Mouse (Mus musculus) CH12.LX (cell line): ENCODE results near the gene Lnx1. TPM values are rescaled to one million over a fixed set of nuclear protein-coding genes. Genes with fewer than 3 reads are reported as not detected.

Experiments used
- DNase-seq: peaks from one replicate; pipeline ENCODE4 v3.0.0-alpha.2; 2013; ENCODE audit errors: extremely low read depth
- H3K27ac ChIP-seq: 2 replicates; pipeline ENCODE4 v1.5.1; 2012; ENCODE audit warnings: low read depth, mild to moderate bottlenecking, control low read depth, moderate library complexity; ENCODE audit not compliant: insufficient read depth
- H3K27me3 ChIP-seq: replicated peaks from 2 replicates; pipeline ENCODE3; 2012; ENCODE audit warnings: inconsistent platforms
- H3K36me3 ChIP-seq, 2 experiments: replicated peaks in 1 of 2; 2 replicates each; pipeline versions ENCODE3 to v1.6.1; 2012; ENCODE audit warnings: inconsistent platforms in 1 of 2, low read length in 1 of 2, mild to moderate bottlenecking in 1 of 2, mixed read lengths in 1 of 2, moderate library complexity in 1 of 2; ENCODE audit not compliant: control insufficient read depth in 1 of 2, insufficient read depth in 1 of 2
- H3K4me1 ChIP-seq, 2 experiments: 2 replicates each; pipeline ENCODE4 v1.6.1; 2012; ENCODE audit warnings: inconsistent platforms in 1 of 2, moderate library complexity in 1 of 2; ENCODE audit not compliant: insufficient read depth in 2 of 2, control insufficient read depth in 1 of 2
- H3K4me2 ChIP-seq: 2 replicates; pipeline ENCODE4 v1.6.1; 2012; ENCODE audit warnings: low read depth, mild to moderate bottlenecking, control low read depth; ENCODE audit not compliant: poor library complexity, insufficient read depth, severe bottlenecking
- H3K4me3 ChIP-seq, 3 experiments: fragments of 150-350 bp in 1 of 3; sonication (generic) in 1 of 3; replicated peaks in 1 of 3; 2 replicates each; pipeline versions ENCODE3 to v1.5.1; 2011 to 2012; ENCODE audit warnings: low read depth in 2 of 3, low read length in 2 of 3, mild to moderate bottlenecking in 2 of 3, moderate library complexity in 2 of 3, control low read depth in 1 of 3, improper control_type of control experiment in 1 of 3, inconsistent platforms in 1 of 3, mixed read lengths in 1 of 3; ENCODE audit not compliant: poor library complexity in 1 of 3
- H3K79me2 ChIP-seq: replicated peaks from 2 replicates; pipeline ENCODE4 v1.6.1; 2012; ENCODE audit warnings: mild to moderate bottlenecking, moderate library complexity; ENCODE audit not compliant: control insufficient read depth, poor library complexity, insufficient read depth, severe bottlenecking; ENCODE audit errors: extremely low read depth
- H3K9ac ChIP-seq: 2 replicates; pipeline ENCODE4 v1.6.1; 2012; ENCODE audit warnings: low read depth, mild to moderate bottlenecking, control low read depth, moderate library complexity; ENCODE audit not compliant: insufficient read depth
- H3K9me3 ChIP-seq: replicated peaks from 2 replicates; pipeline ENCODE3; 2012; ENCODE audit warnings: low read length, inconsistent platforms, mixed read lengths
- CHD1 ChIP-seq: IDR thresholded peaks from 2 replicates; pipeline ENCODE4 v1.6.1; 2012; ENCODE audit warnings: low read depth, low read length, improper control_type of control experiment, inconsistent platforms
- CTCF ChIP-seq, 2 experiments: IDR thresholded peaks in 1 of 2; conservative IDR thresholded peaks in 1 of 2; 2 replicates each; pipeline ENCODE4 v1.5.1; 2011 to 2012; ENCODE audit warnings: low read depth in 2 of 2, low read length in 2 of 2, improper control_type of control experiment in 1 of 2, inconsistent platforms in 1 of 2, mild to moderate bottlenecking in 1 of 2, moderate library complexity in 1 of 2
- E2F4 ChIP-seq: IDR thresholded peaks from 2 replicates; pipeline ENCODE4 v1.6.1; 2011; ENCODE audit warnings: low read depth, low read length, improper control_type of control experiment; ENCODE audit not compliant: insufficient replicate concordance
- ELF1 ChIP-seq: IDR thresholded peaks from 2 replicates; pipeline ENCODE4 v1.6.1; 2014; ENCODE audit warnings: low read depth, mild to moderate bottlenecking, inconsistent platforms, low read length, improper control_type of control experiment
- EP300 ChIP-seq: IDR thresholded peaks from 2 replicates; pipeline ENCODE4 v1.6.1; 2011; ENCODE audit warnings: low read length, improper control_type of control experiment
- ETS1 ChIP-seq: conservative IDR thresholded peaks from 2 replicates; pipeline ENCODE4 v1.6.1; 2012; ENCODE audit warnings: low read depth, mild to moderate bottlenecking, inconsistent platforms, low read length, improper control_type of control experiment, moderate library complexity
- GABPA ChIP-seq: IDR thresholded peaks from 2 replicates; pipeline ENCODE4 v1.6.1; 2012; ENCODE audit warnings: low read depth, low read length, improper control_type of control experiment, inconsistent platforms; ENCODE audit not compliant: insufficient replicate concordance
- HCFC1 ChIP-seq: IDR thresholded peaks from 2 replicates; pipeline ENCODE4 v1.6.1; 2012; ENCODE audit warnings: low read depth, mild to moderate bottlenecking, inconsistent platforms, low read length, improper control_type of control experiment
- IRF4 ChIP-seq: IDR thresholded peaks from 2 replicates; pipeline ENCODE4 v1.6.1; 2014; ENCODE audit warnings: low read depth, mild to moderate bottlenecking, inconsistent platforms, low read length, improper control_type of control experiment
- JUN ChIP-seq: IDR thresholded peaks from 2 replicates; pipeline ENCODE4 v1.6.1; 2011; ENCODE audit warnings: low read depth, mild to moderate bottlenecking, low read length, improper control_type of control experiment, moderate library complexity; ENCODE audit not compliant: insufficient read depth
- MEF2A ChIP-seq: IDR thresholded peaks from 2 replicates; pipeline ENCODE4 v1.6.1; 2014; ENCODE audit warnings: low read depth, mild to moderate bottlenecking, inconsistent platforms, low read length, improper control_type of control experiment, borderline replicate concordance
- MXI1 ChIP-seq: IDR thresholded peaks from 2 replicates; pipeline ENCODE4 v1.6.1; 2011; ENCODE audit warnings: mild to moderate bottlenecking, low read depth, low read length, improper control_type of control experiment
- NRF1 ChIP-seq: IDR thresholded peaks from 2 replicates; pipeline ENCODE4 v1.6.1; 2014; ENCODE audit warnings: low read depth, mild to moderate bottlenecking, inconsistent platforms, low read length, improper control_type of control experiment, moderate library complexity
- PAX5 ChIP-seq: IDR thresholded peaks from 2 replicates; pipeline ENCODE4 v1.6.1; 2012; ENCODE audit warnings: low read length, inconsistent platforms, mixed read lengths
- POLR2AphosphoS2 ChIP-seq: IDR thresholded peaks from 2 replicates; pipeline ENCODE4 v1.6.1; 2011; ENCODE audit warnings: low read depth, low read length, improper control_type of control experiment
- RCOR1 ChIP-seq: conservative IDR thresholded peaks from 2 replicates; pipeline ENCODE4 v1.6.1; 2012; ENCODE audit warnings: low read depth, mild to moderate bottlenecking, inconsistent platforms, low read length, improper control_type of control experiment
- SIN3A ChIP-seq: IDR thresholded peaks from 2 replicates; pipeline ENCODE4 v1.6.1; 2012; ENCODE audit warnings: low read length, improper control_type of control experiment, inconsistent platforms
- TBP ChIP-seq: conservative IDR thresholded peaks from 2 replicates; pipeline ENCODE4 v1.6.1; 2011; ENCODE audit warnings: low read depth, low read length, improper control_type of control experiment
- TCF12 ChIP-seq: IDR thresholded peaks from 2 replicates; pipeline ENCODE4 v1.6.1; 2014; ENCODE audit warnings: low read depth, mild to moderate bottlenecking, inconsistent platforms, low read length, improper control_type of control experiment
- UBTF ChIP-seq: IDR thresholded peaks from 2 replicates; pipeline ENCODE4 v1.6.1; 2012; ENCODE audit warnings: low read depth, mild to moderate bottlenecking, inconsistent platforms, low read length, improper control_type of control experiment, moderate library complexity
- USF2 ChIP-seq: conservative IDR thresholded peaks from 2 replicates; pipeline ENCODE4 v1.6.1; 2011; ENCODE audit warnings: low read depth, low read length, improper control_type of control experiment
- ZC3H11A ChIP-seq: IDR thresholded peaks from 2 replicates; pipeline ENCODE4 v1.6.1; 2012; ENCODE audit warnings: low read depth, mild to moderate bottlenecking, inconsistent platforms, low read length, improper control_type of control experiment
- ZKSCAN1 ChIP-seq: IDR thresholded peaks from 2 replicates; pipeline ENCODE4 v1.6.1; 2012; ENCODE audit warnings: low read depth, inconsistent platforms, low read length, improper control_type of control experiment, borderline replicate concordance
- dilution Hi-C: fragments of 300-500 bp; cut with MboI; formaldehyde crosslinking; loops from 2 replicates; pipeline ENCODE4 v1.14.3; 2020; ENCODE audit warnings: low sequenced_read_pairs; ENCODE audit not compliant: extremely low pct_unique_long_range_greater_than_20kb, extremely low pct_ligation_motif_present
- in situ Hi-C: fragments of 300-500 bp; cut with MboI; formaldehyde crosslinking; loops from 3 replicates; pipeline ENCODE4 v1.14.3; 2019; ENCODE audit warnings: low sequenced_read_pairs, low pct_ligation_motif_present, low pct_unique_long_range_greater_than_20kb, mixed read lengths
- polyA plus RNA-seq: library from polyadenylated mRNA; unstranded; fragments of >175 nt; gene quantifications from 2 replicates; pipeline ENCODE4 v1.2.1, GENCODE M21; 2012; ENCODE audit warnings: low read depth; ENCODE audit not compliant: insufficient read length
- total RNA-seq, 2 experiments: library from RNA; depleted of rRNA; stranded (reverse); fragments of 300-350 nt in 1 of 2; fragments of >200 nt in 1 of 2; gene quantifications; 2 replicates each; pipeline ENCODE4 v1.2.3; 2012 to 2014

The Lnx1 gene
- total and polyA plus RNA-seq, 3 experiments = 0.08 to 0.26 (median 0.16) TPM

- Histone ChIP-seq H3K4me2 (no peak overlapping the region), H3K9ac (no peak overlapping the region), H3K27me3 (no peaks in the 10 kb centered on the region), H3K79me2 (no peaks in the 10 kb centered on the region), H3K27ac (no peak overlapping the region), H3K9me3 (no peaks in the 10 kb centered on the region), H3K4me3 (no peak overlapping the region), H3K4me1 (no peaks in the 10 kb centered on the region), H3K36me3 (no peaks in the 10 kb centered on the region)
- in situ Hi-C loops = loop anchor here (25.0 kb wide), 1 partner anchor 268 kb away; no protein-coding TSS in a partner anchor
- DNase-seq = no peak
- dilution Hi-C loops = no loop called here
- TF ChIP-seq ETS1 (no peak), GABPA (no peak), PAX5 (no peak), CTCF (conservative IDR thresholded peaks at IDR 0.05 in 1 of 2, IDR thresholded peaks at IDR 0.05 in 1 of 2; ENCODE audit: low read depth in 2 of 2, low read length in 2 of 2) (no peak), ZC3H11A (no peak), ELF1 (no peak), IRF4 (no peak), POLR2AphosphoS2 (no peak), JUN (no peak)
These were observed 33.8 kb downstream of the Lnx1 start for GRCm38 (mm10) chr5:74668956-74669355.

- in situ Hi-C loops = loop anchor here (25.0 kb wide), 1 partner anchor 275 kb away; no protein-coding TSS in a partner anchor
- Histone ChIP-seq H3K4me1 (no peaks in the 10 kb centered on the region), H3K9ac (no peak overlapping the region), H3K27ac (no peak overlapping the region), H3K36me3 (no peaks in the 10 kb centered on the region), H3K79me2 (no peaks in the 10 kb centered on the region), H3K4me3 (no peak overlapping the region), H3K9me3 (no peaks in the 10 kb centered on the region), H3K4me2 (no peak overlapping the region), H3K27me3 (no peaks in the 10 kb centered on the region)
- no peak for TF ChIP-seq TCF12
- TF ChIP-seq CHD1 = no peak
- TF ChIP-seq ETS1 = no peak
- no peak for TF ChIP-seq MXI1
- TF ChIP-seq SIN3A = no peak
- TF ChIP-seq CTCF (conservative IDR thresholded peaks at IDR 0.05 in 1 of 2, IDR thresholded peaks at IDR 0.05 in 1 of 2; ENCODE audit: low read depth in 2 of 2, low read length in 2 of 2) = no peak
- TF ChIP-seq NRF1 = no peak
- TF ChIP-seq USF2 = no peak
- no peak for TF ChIP-seq UBTF
- no peak for TF ChIP-seq HCFC1
- TF ChIP-seq RCOR1 = no peak
- TF ChIP-seq E2F4 = no peak
- no peak for TF ChIP-seq GABPA
- no peak for TF ChIP-seq MEF2A
- TF ChIP-seq ELF1 = no peak
- TF ChIP-seq ZKSCAN1 = no peak
- TF ChIP-seq EP300 = no peak
- TF ChIP-seq TBP = no peak
- dilution Hi-C loops = no loop called here
- DNase-seq = no peak
These were observed 40.1 kb downstream of the Lnx1 start for GRCm38 (mm10) chr5:74662618-74663017.
